Mouse (Mus musculus) liver, postnatal 0 days (tissue): ENCODE data around the gene Vps53.

Experiments used
- CTCF ChIP-seq: sonication (generic); IDR thresholded peaks from 2 replicates; pipeline ENCODE4 v1.5.1; 2016; ENCODE audit warnings: antibody characterized with exemption, low read depth
- EP300 ChIP-seq: IDR thresholded peaks from 2 replicates; pipeline ENCODE4 v1.6.1; 2016; ENCODE audit warnings: antibody characterized with exemption, low read depth, mild to moderate bottlenecking

DNA sequence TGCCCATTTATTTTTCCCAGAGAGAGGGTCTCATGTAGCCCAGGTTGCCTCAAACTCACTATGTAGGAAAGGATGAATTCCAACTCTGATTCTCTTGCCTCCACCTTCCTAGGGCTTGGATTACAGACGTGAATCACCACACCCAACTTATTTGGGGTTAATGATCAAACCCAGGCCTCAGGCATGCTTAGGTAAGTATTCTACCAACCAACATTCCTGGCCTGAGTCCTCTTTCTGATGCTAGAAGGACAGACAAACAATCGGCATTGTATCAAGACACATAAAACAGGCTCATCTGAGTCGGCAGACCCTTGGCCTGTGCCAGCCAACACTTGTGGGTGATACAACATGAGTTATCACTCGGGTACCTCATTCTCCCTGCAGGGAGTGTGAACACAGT, 58.4 kb downstream of the Vps53 start:
- no peak for TF ChIP-seq CTCF
- no peak for TF ChIP-seq EP300
